Comparison of ENCODE assay signal across 10 mouse cellular contexts in the genomic region with DNA sequence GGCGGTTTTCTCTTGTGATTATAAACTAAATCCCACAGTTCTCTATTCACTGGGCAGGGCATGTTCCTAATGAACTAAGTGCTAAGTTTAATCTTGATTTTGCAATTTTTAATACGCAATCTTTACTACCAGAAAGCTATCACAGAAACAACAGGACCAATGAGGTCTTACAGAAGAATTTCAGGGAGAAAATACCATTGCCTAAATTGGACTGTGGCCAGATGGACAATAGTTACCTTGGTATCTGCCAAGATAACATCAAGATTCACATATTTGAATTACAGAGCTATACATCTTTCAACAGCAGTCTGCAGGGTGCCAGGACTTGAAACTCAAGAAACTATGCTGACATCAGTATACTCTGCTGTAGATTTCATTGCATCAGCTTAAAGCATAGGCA. TPM values are rescaled to one million over a fixed set of nuclear protein-coding genes. Genes with fewer than 3 reads are reported as not detected.
DNase-seq lines count a peak whose midpoint lies in the region; ATAC-seq and TF ChIP-seq lines count a peak whose summit lies in the region.
"Had no signal": no experiment of that assay in that cellular context is flagged by ENCODE, and none has a peak within 500 bp of the region (broad histone marks: within the 10 kb centered on the region; RNA-seq: fewer than 3 reads in every experiment).

No protein-coding gene starts in this region.

- no peak overlapping the region for H3K27ac ChIP-seq in heart, embryonic 15.5 days
- H3K27ac ChIP-seq in heart, embryonic 11.5 days (ENCODE audit: low read depth, low read length): no peak overlapping the region
- H3K27ac ChIP-seq in embryonic fibroblast, embryonic 13.5 days (ENCODE audit: insufficient read depth, low read length): peak overlapping the region; percentile 45; the same call in 1 of the 2 replicates
- H3K27ac ChIP-seq in liver, embryonic 15.5 days (replicated peaks): peak overlapping the region; percentile 19; the same call in 1 of the 2 replicates

- no peak overlapping the region for H3K9ac ChIP-seq in heart, embryonic 15.5 days
- no peak overlapping the region for H3K9ac ChIP-seq in heart, embryonic 11.5 days (ENCODE audit: low read depth, low read length)
- no peak overlapping the region for H3K9ac ChIP-seq in liver, embryonic 15.5 days

- H3K36me3 ChIP-seq in heart, embryonic 15.5 days: peaks cover 9% of the 10 kb centered on the region; the same call in 1 of the 2 replicates
- H3K36me3 ChIP-seq in heart, embryonic 11.5 days (ENCODE audit: control insufficient read depth, insufficient read depth, low read length): peaks cover 4% of the 10 kb centered on the region; the same call in 1 of the 2 replicates
- H3K36me3 ChIP-seq in G1E (replicated peaks): peaks cover 37% of the 10 kb centered on the region
- H3K36me3 ChIP-seq in liver, embryonic 15.5 days (replicated peaks): peaks cover 12% of the 10 kb centered on the region

- no peak for DNase-seq in G1E (ENCODE audit: low spot score)
- no peak for DNase-seq in frontal cortex, postnatal 36 days (ENCODE audit: low spot score in 2 of 2)
- DNase-seq in adrenal gland, adult 2 months: no peak
- DNase-seq in Muller cell, postnatal 12 days (ENCODE audit: inconsistent ontology term): no peak
- DNase-seq: cerebellum, postnatal 36 days; gastrocnemius, postnatal 36 days had no signal

- H3K4me2 ChIP-seq in heart, embryonic 15.5 days: peak overlapping the region; percentile 57
- H3K4me2 ChIP-seq in heart, embryonic 11.5 days: no peak overlapping the region
- 0 out of 2 replicates have a peak overlapping the region, but pooled peaks have one; percentile 82 for H3K4me2 ChIP-seq in liver, embryonic 15.5 days

- no peak for ATAC-seq in heart, embryonic 15.5 days (replicated peaks; ENCODE audit: insufficient number of reproducible peaks, insufficient read depth, low FRiP score, low read depth)
- no peak for ATAC-seq in heart, embryonic 11.5 days (replicated peaks; ENCODE audit: insufficient number of reproducible peaks, low FRiP score, low TSS enrichment)
- no peak for ATAC-seq in G1E (ENCODE audit: extremely low read depth, insufficient number of reproducible peaks, low FRiP score, poor library complexity, severe bottlenecking)
- ATAC-seq in liver, embryonic 15.5 days (ENCODE audit: insufficient read depth): no peak

- TF ChIP-seq CTCF in G1E (IDR thresholded peaks at IDR 0.05; ENCODE audit: low read depth, low read length): no peak
- TF ChIP-seq CTCF in embryonic fibroblast, embryonic 13.5 days (IDR thresholded peaks at IDR 0.05; ENCODE audit: borderline replicate concordance, insufficient read depth, low read length): no peak

- no peak overlapping the region for H3K4me3 ChIP-seq in heart, embryonic 15.5 days
- no peak overlapping the region for H3K4me3 ChIP-seq in heart, embryonic 11.5 days (ENCODE audit: low read depth, low read length)
- H3K4me3 ChIP-seq in G1E (ENCODE audit: low read depth, low read length): peak overlapping the region; percentile 45; the same call in 1 of the 2 replicates
- peak overlapping the region; percentile 30; the same call in 1 of the 2 replicates for H3K4me3 ChIP-seq in embryonic fibroblast, embryonic 13.5 days (ENCODE audit: insufficient read depth, low read length)
- H3K4me3 ChIP-seq in liver, embryonic 15.5 days (replicated peaks): 0 out of 2 replicates have a peak overlapping the region, but pooled peaks have one; percentile 98

- no peak for TF ChIP-seq POLR2A in embryonic fibroblast, embryonic 13.5 days (IDR thresholded peaks at IDR 0.05; ENCODE audit: low read depth, low read length)

- 87% methylated on average over 2 of the region's 2 CpGs for WGBS in heart, embryonic 15.5 days
- WGBS in heart, embryonic 11.5 days (ENCODE audit: insufficient replicate concordance): 88% methylated on average over 2 of the region's 2 CpGs
- 89% methylated on average over 2 of the region's 2 CpGs for WGBS in liver, embryonic 15.5 days (ENCODE audit: insufficient replicate concordance)

- no peaks in the 10 kb centered on the region for H3K9me3 ChIP-seq in heart, embryonic 15.5 days (replicated peaks)
- no peaks in the 10 kb centered on the region for H3K9me3 ChIP-seq in heart, embryonic 11.5 days (replicated peaks; ENCODE audit: control insufficient read depth, low read length)
- H3K9me3 ChIP-seq in G1E (replicated peaks): no peaks in the 10 kb centered on the region
- no peaks in the 10 kb centered on the region for H3K9me3 ChIP-seq in liver, embryonic 15.5 days (replicated peaks)

- no peaks in the 10 kb centered on the region for H3K27me3 ChIP-seq in heart, embryonic 15.5 days
- no peaks in the 10 kb centered on the region for H3K27me3 ChIP-seq in heart, embryonic 11.5 days (ENCODE audit: control insufficient read depth, insufficient read depth, low read length)
- no peaks in the 10 kb centered on the region for H3K27me3 ChIP-seq in G1E (ENCODE audit: insufficient read depth, low read length)
- no peaks in the 10 kb centered on the region for H3K27me3 ChIP-seq in liver, embryonic 15.5 days

- peaks cover 22% of the 10 kb centered on the region for H3K4me1 ChIP-seq in heart, embryonic 15.5 days (replicated peaks)
- H3K4me1 ChIP-seq in heart, embryonic 11.5 days (ENCODE audit: control insufficient read depth, insufficient read depth, low read length): peaks cover 10% of the 10 kb centered on the region
- peaks cover 36% of the 10 kb centered on the region for H3K4me1 ChIP-seq in G1E (ENCODE audit: insufficient read depth, low read depth, low read length)
- H3K4me1 ChIP-seq in embryonic fibroblast, embryonic 13.5 days (ENCODE audit: control insufficient read depth, insufficient read depth, low read length): no peaks in the 10 kb centered on the region
- peaks cover 49% of the 10 kb centered on the region for H3K4me1 ChIP-seq in liver, embryonic 15.5 days (replicated peaks)

RNA-seq across cellular contexts. Expression of gene Shoc2, which starts 1.8 kb away (rescaled TPM):
- polyA plus RNA-seq in heart, embryonic 15.5 days (2015; fragmentation: Nextera tagmentation; extraction: Ambion mirVana): 29.8 and 34.6 TPM in 2 replicates
- 47.4 and 51.3 TPM in 2 replicates for polyA plus RNA-seq in heart, embryonic 11.5 days (2014; fragmentation: Nextera tagmentation; extraction: Ambion mirVana)
- total RNA-seq in G1E (2014; fragmentation: Nextera tagmentation) (127 and 130 TPM in 2 replicates), G1E (2017) (123 and 124 TPM in 2 replicates)
- 3.2 and 4.3 TPM in 2 replicates for polyA plus RNA-seq in G1E (2012)
- polyA plus RNA-seq in embryonic fibroblast, embryonic 13.5 days (2011; ENCODE audit: insufficient read length, low read depth, missing spikeins): 89.7 and 99.6 TPM in 2 replicates
- polyA plus RNA-seq in liver, embryonic 15.5 days (2015; fragmentation: Nextera tagmentation; extraction: Ambion mirVana): 15.3 and 16.0 TPM in 2 replicates
- 10 to 100 TPM; 46.0 to 54.5 TPM for total RNA-seq in adrenal gland, adult 2 months (2021)
- 3.1 and 5.0 TPM in 2 replicates for polyA plus RNA-seq in adrenal gland, adult 2 months (2012; rRNA removed)

RNA-seq across cellular contexts. Expression of gene Bbip1, which starts 2.1 kb away (rescaled TPM):
- polyA plus RNA-seq in heart, embryonic 15.5 days (2015; fragmentation: Nextera tagmentation; extraction: Ambion mirVana): 46.7 and 62.8 TPM in 2 replicates
- 69.7 and 70.2 TPM in 2 replicates for polyA plus RNA-seq in heart, embryonic 11.5 days (2014; fragmentation: Nextera tagmentation; extraction: Ambion mirVana)
- total RNA-seq in G1E (2014; fragmentation: Nextera tagmentation) (56.2 and 69.1 TPM in 2 replicates), G1E (2017) (65.2 and 75.7 TPM in 2 replicates)
- 4.5 and 5.7 TPM in 2 replicates for polyA plus RNA-seq in G1E (2012)
- 60.0 and 61.6 TPM in 2 replicates for polyA plus RNA-seq in embryonic fibroblast, embryonic 13.5 days (2011; ENCODE audit: insufficient read length, low read depth, missing spikeins)
- 37.4 and 37.6 TPM in 2 replicates for polyA plus RNA-seq in liver, embryonic 15.5 days (2015; fragmentation: Nextera tagmentation; extraction: Ambion mirVana)
- total RNA-seq in adrenal gland, adult 2 months (2021): 10 to 100 TPM; 25.6 to 30.8 TPM
- polyA plus RNA-seq in adrenal gland, adult 2 months (2012; rRNA removed): 1.3 and 2.9 TPM in 2 replicates

RNA-seq across cellular contexts. Expression of gene Pdcd4, which starts 50.3 kb away (rescaled TPM):
- polyA plus RNA-seq in heart, embryonic 15.5 days (2015; fragmentation: Nextera tagmentation; extraction: Ambion mirVana): 35.9 and 38.2 TPM in 2 replicates
- 38.0 and 41.3 TPM in 2 replicates for polyA plus RNA-seq in heart, embryonic 11.5 days (2014; fragmentation: Nextera tagmentation; extraction: Ambion mirVana)
- total RNA-seq in G1E (2014; fragmentation: Nextera tagmentation): 216 and 255 TPM in 2 replicates
- 176 and 270 TPM in 2 replicates for total RNA-seq in G1E (2017)
- 71.6 and 93.3 TPM in 2 replicates for polyA plus RNA-seq in G1E (2012)
- polyA plus RNA-seq in embryonic fibroblast, embryonic 13.5 days (2011; ENCODE audit: insufficient read length, low read depth, missing spikeins): 40.4 and 41.4 TPM in 2 replicates
- polyA plus RNA-seq in liver, embryonic 15.5 days (2015; fragmentation: Nextera tagmentation; extraction: Ambion mirVana): 16.0 and 17.8 TPM in 2 replicates
- 100 to 1,000 TPM in 1 of 2 experiments, 10 to 100 TPM in 1; 75.5 to 102 TPM for total RNA-seq in adrenal gland, adult 2 months (2021)
- polyA plus RNA-seq in adrenal gland, adult 2 months (2012; rRNA removed): 2.5 and 2.6 TPM in 2 replicates

Comparison
In these comparisons a context has a peak if more than half of its experiments do, and no peak if none do; other contexts are left out.
1. H3K27ac ChIP-seq: peak in embryonic fibroblast, embryonic 13.5 days (single experiment) and liver, embryonic 15.5 days (single experiment); none in heart, embryonic 15.5 days (single experiment) and heart, embryonic 11.5 days (single experiment).
2. H3K4me3 ChIP-seq: peak in G1E (single experiment), embryonic fibroblast, embryonic 13.5 days (single experiment) and liver, embryonic 15.5 days (single experiment); none in heart, embryonic 15.5 days (single experiment) and heart, embryonic 11.5 days (single experiment).